Mouse (Mus musculus): ENCODE data around the gene Mmd2. TPM values are rescaled to one million over a fixed set of nuclear protein-coding genes. Genes with fewer than 3 reads are reported as not detected.

Gene Mmd2
- total and polyA plus RNA-seq, 3 experiments: not detected

DNA sequence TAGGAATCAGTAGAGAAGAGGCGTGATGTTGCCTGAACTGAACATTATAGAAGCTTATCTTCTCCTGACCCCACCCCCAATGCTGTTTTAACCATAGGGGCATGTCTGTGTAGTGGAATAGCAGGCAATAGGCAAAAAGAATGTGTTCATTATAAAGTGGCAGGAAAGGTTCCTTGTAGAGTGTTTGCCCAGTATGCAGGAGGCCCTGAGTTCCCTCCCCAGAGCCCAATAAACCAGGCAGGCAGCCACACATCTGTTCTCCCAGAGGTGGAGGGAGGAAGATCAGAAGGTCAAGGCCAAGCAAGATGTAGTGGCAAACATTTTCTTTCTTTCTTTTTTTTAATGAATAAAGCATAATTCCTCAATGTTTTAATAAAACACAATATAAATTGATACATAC, 13.5 kb upstream of the Mmd2 start:
- Histone ChIP-seq H3K36me3 (ENCODE audit: control insufficient read depth in 1 of 2, insufficient read depth in 2 of 2, low read length in 2 of 2) (no peaks in the 10 kb centered on the region), H3K27me3 (ENCODE audit: control insufficient read depth in 1 of 2, insufficient read depth in 2 of 2, low read length in 2 of 2) (no peaks in the 10 kb centered on the region; a peak in 2 of 4 replicates), H3K9ac (ENCODE audit: control insufficient read depth, low read depth, low read length, poor library complexity, severe bottlenecking) (no peak overlapping the region), H3K9me3 (replicated peaks; ENCODE audit: insufficient read depth, low read length) (no peaks in the 10 kb centered on the region), H3K79me2 (ENCODE audit: control insufficient read depth, insufficient read depth, low read length, poor library complexity) (no peaks in the 10 kb centered on the region), H3K27ac (ENCODE audit: control insufficient read depth, low read depth, low read length) (no peak overlapping the region), H3K4me3 (ENCODE audit: control insufficient read depth in 1 of 2, insufficient read depth in 1 of 2, low read depth in 2 of 2, low read length in 2 of 2) (no peak overlapping the region), H3K4me1 (ENCODE audit: control insufficient read depth in 1 of 2, insufficient read depth in 2 of 2, low read length in 2 of 2) (no peaks in the 10 kb centered on the region)
- TF ChIP-seq HCFC1 (IDR thresholded peaks at IDR 0.05; ENCODE audit: low read depth, low read length) (no peak), EP300 (IDR thresholded peaks at IDR 0.05; ENCODE audit: low read depth in 1 of 2, low read length in 2 of 2) (no peak), NRF1 (IDR thresholded peaks at IDR 0.05; ENCODE audit: insufficient read depth, low read depth, low read length, poor library complexity, severe bottlenecking) (no peak), MAZ (IDR thresholded peaks at IDR 0.05; ENCODE audit: low read depth, low read length) (no peak), TCF12 (IDR thresholded peaks at IDR 0.05; ENCODE audit: low read depth, low read length) (no peak), MXI1 (IDR thresholded peaks at IDR 0.05; ENCODE audit: low read depth, low read length) (no peak), ZKSCAN1 (IDR thresholded peaks at IDR 0.05; ENCODE audit: low read depth, low read length) (no peak), MEF2A (IDR thresholded peaks at IDR 0.05; ENCODE audit: extremely low read depth, insufficient replicate concordance, low read depth, low read length, poor library complexity, severe bottlenecking) (no peak), KAT2A (conservative IDR thresholded peaks at IDR 0.05; ENCODE audit: low read depth, low read length) (no peak), MYB (IDR thresholded peaks at IDR 0.05; ENCODE audit: low read depth, low read length) (no peak), MYC (IDR thresholded peaks at IDR 0.05; ENCODE audit: low read depth, low read length) (no peak), CHD1 (IDR thresholded peaks at IDR 0.05; ENCODE audit: low read depth, low read length) (no peak)
- no peak for DNase-seq (ENCODE audit: low read depth, low spot score)

DNA sequence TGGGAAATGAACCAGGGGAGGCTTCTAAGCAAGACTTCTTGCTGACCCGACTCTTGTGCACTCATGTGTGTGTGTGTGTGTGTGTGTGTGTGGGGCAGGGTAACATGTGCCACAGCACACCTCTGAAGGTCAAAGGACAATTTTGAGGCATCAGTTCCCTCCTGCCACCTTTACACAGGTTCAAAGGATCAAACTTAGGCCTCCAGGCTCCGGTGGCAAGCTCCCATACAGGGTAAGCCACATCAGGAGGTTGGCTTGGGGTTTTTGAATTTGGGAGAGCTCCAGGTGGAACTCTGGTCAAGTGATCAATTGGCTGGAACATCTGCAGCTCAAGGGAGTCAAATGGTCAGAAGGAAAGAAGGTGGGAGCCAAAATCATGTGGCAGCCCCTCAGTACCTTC, 12.8 kb upstream of the Mmd2 start:
- Histone ChIP-seq H3K36me3 (ENCODE audit: control insufficient read depth in 1 of 2, insufficient read depth in 2 of 2, low read length in 2 of 2) (no peaks in the 10 kb centered on the region), H3K4me1 (ENCODE audit: control insufficient read depth in 1 of 2, insufficient read depth in 2 of 2, low read length in 2 of 2) (no peaks in the 10 kb centered on the region), H3K9ac (ENCODE audit: control insufficient read depth, low read depth, low read length, poor library complexity, severe bottlenecking) (no peak overlapping the region), H3K9me3 (replicated peaks; ENCODE audit: insufficient read depth, low read length) (no peaks in the 10 kb centered on the region), H3K27me3 (ENCODE audit: control insufficient read depth in 1 of 2, insufficient read depth in 2 of 2, low read length in 2 of 2) (no peaks in the 10 kb centered on the region; a peak in 2 of 4 replicates), H3K4me3 (ENCODE audit: control insufficient read depth in 1 of 2, insufficient read depth in 1 of 2, low read depth in 2 of 2, low read length in 2 of 2) (no peak overlapping the region), H3K27ac (ENCODE audit: control insufficient read depth, low read depth, low read length) (no peak overlapping the region), H3K79me2 (ENCODE audit: control insufficient read depth, insufficient read depth, low read length, poor library complexity) (no peaks in the 10 kb centered on the region)
- no peak for DNase-seq (ENCODE audit: low read depth, low spot score)
- TF ChIP-seq MEF2A (IDR thresholded peaks at IDR 0.05; ENCODE audit: extremely low read depth, insufficient replicate concordance, low read depth, low read length, poor library complexity, severe bottlenecking) (no peak), TBP (IDR thresholded peaks at IDR 0.05; ENCODE audit: low read depth, low read length) (no peak), MAFK (IDR thresholded peaks at IDR 0.05; ENCODE audit: borderline replicate concordance, low read depth, low read length) (no peak), BHLHE40 (IDR thresholded peaks at IDR 0.05; ENCODE audit: borderline replicate concordance, low read depth, low read length) (no peak), ETS1 (IDR thresholded peaks at IDR 0.05; ENCODE audit: low read depth, low read length) (no peak), EP300 (IDR thresholded peaks at IDR 0.05; ENCODE audit: low read depth in 1 of 2, low read length in 2 of 2) (no peak), POLR2AphosphoS2 (IDR thresholded peaks at IDR 0.05; ENCODE audit: low read length) (no peak), SMC3 (IDR thresholded peaks at IDR 0.05; ENCODE audit: low read depth, low read length) (no peak), MAZ (IDR thresholded peaks at IDR 0.05; ENCODE audit: low read depth, low read length) (no peak), ELF1 (IDR thresholded peaks at IDR 0.05; ENCODE audit: low read depth, low read length) (no peak), NRF1 (IDR thresholded peaks at IDR 0.05; ENCODE audit: insufficient read depth, low read depth, low read length, poor library complexity, severe bottlenecking) (no peak)

Measured in MEL (cell line).